Comparison of ENCODE assay signal across 19 mouse cellular contexts in genomic region chr16:35317460-35317859, GRCm38 (mm10). TPM values are rescaled to one million over a fixed set of nuclear protein-coding genes. Genes with fewer than 3 reads are reported as not detected.
DNase-seq lines count a peak whose midpoint lies in the region; ATAC-seq lines count a peak whose summit lies in the region.
"Had no signal": no experiment of that assay in that cellular context is flagged by ENCODE, and none has a peak within 500 bp of the region (broad histone marks: within the 10 kb centered on the region; RNA-seq: fewer than 3 reads in every experiment).

No protein-coding gene starts in this region.

- peak; percentile 4 for DNase-seq in heart, adult 11 months
- DNase-seq in heart, adult 18-20 months = no peak
- no peak for DNase-seq in thymus, postnatal 10 days (ENCODE audit: low spot score in 2 of 2)
- DNase-seq in left cerebral cortex, adult 11 months (ENCODE audit: low spot score) = no peak
- no peak for DNase-seq in cerebellum, adult 18-20 months
- DNase-seq: adrenal gland, adult 2 months; adrenal gland, postnatal 25 days; cerebellum, adult 2 months; cerebellum, postnatal 14 days; gastrocnemius, adult 2 months; gastrocnemius, postnatal 25 days; heart, postnatal 10 days; heart, postnatal 4 days had no signal

- peak; percentile 49 for ATAC-seq in activated CD4-positive, CD25-positive, alpha-beta regulatory T cell, adult 4 months
- ATAC-seq in megakaryocyte progenitor cell, adult 5-6 weeks (replicated peaks; ENCODE audit: poor library complexity) = 0 out of 2 replicates have a peak, but pooled peaks have one; percentile 27
- ATAC-seq: forebrain, embryonic 14.5 days; hindbrain, embryonic 16.5 days; intestine, embryonic 15.5 days; Patski had no signal

RNA-seq across cellular contexts. Expression of gene Sec22a, which starts 46.3 kb away (rescaled TPM):
- 10 to 100 TPM; 11.9 to 12.2 TPM for total RNA-seq in heart, adult 18-20 months (2021)
- polyA plus RNA-seq in activated CD4-positive, CD25-positive, alpha-beta regulatory T cell, adult 4 months (2017; shearing (Covaris generic)) = 10 to 100 TPM; 34.1 to 46.7 TPM
- total RNA-seq in megakaryocyte progenitor cell, adult 5-6 weeks (2015) = 12.4 and 19.4 TPM in 2 replicates
- 6.2 and 13.3 TPM in 2 replicates for total RNA-seq in megakaryocyte progenitor cell, adult 5-6 weeks (2017)
